10 mouse cellular contexts compared by ENCODE assay signal in genomic region chr11:54921798-54922197, GRCm38 (mm10). TPM values are rescaled to one million over a fixed set of nuclear protein-coding genes. Genes with fewer than 3 reads are reported as not detected.
DNase-seq lines count a peak whose midpoint lies in the region; ATAC-seq and TF ChIP-seq lines count a peak whose summit lies in the region.
"Had no signal": no experiment of that assay in that cellular context is flagged by ENCODE, and none has a peak within 500 bp of the region (broad histone marks: within the 10 kb centered on the region; RNA-seq: fewer than 3 reads in every experiment).

No protein-coding gene starts in this region.

- no peak for TF ChIP-seq EP300 in lung, postnatal 0 days (IDR thresholded peaks at IDR 0.05)

- TF ChIP-seq POLR2A in lung, adult 2 months (IDR thresholded peaks at IDR 0.05; ENCODE audit: borderline replicate concordance, extremely low read depth, low read depth, low read length): no peak

- H3K9me3 ChIP-seq in lung, postnatal 0 days (ENCODE audit: low read length): no peaks in the 10 kb centered on the region
- no peaks in the 10 kb centered on the region for H3K9me3 ChIP-seq in intestine, embryonic 14.5 days (ENCODE audit: control insufficient read depth, low read length)
- no peaks in the 10 kb centered on the region for H3K9me3 ChIP-seq in stomach, embryonic 15.5 days
- no peaks in the 10 kb centered on the region for H3K9me3 ChIP-seq in forebrain, embryonic 16.5 days (ENCODE audit: control insufficient read depth, low read length)
- H3K9me3 ChIP-seq: embryonic facial prominence, embryonic 12.5 days had no signal

- no peak overlapping the region for H3K4me2 ChIP-seq in lung, postnatal 0 days (replicated peaks; ENCODE audit: low read depth, low read length)
- H3K4me2 ChIP-seq in intestine, embryonic 14.5 days (ENCODE audit: low read length): no peak overlapping the region
- no peak overlapping the region for H3K4me2 ChIP-seq in stomach, embryonic 15.5 days
- no peak overlapping the region for H3K4me2 ChIP-seq in forebrain, embryonic 16.5 days (ENCODE audit: low read length)
- H3K4me2 ChIP-seq: embryonic facial prominence, embryonic 12.5 days had no signal

- H3K36me3 ChIP-seq in lung, postnatal 0 days (ENCODE audit: insufficient read depth, low read length): peaks cover 39% of the 10 kb centered on the region
- peaks cover 79% of the 10 kb centered on the region for H3K36me3 ChIP-seq in intestine, embryonic 14.5 days (ENCODE audit: control insufficient read depth, insufficient read depth, low read length)
- H3K36me3 ChIP-seq in stomach, embryonic 15.5 days: peaks cover 57% of the 10 kb centered on the region
- H3K36me3 ChIP-seq in forebrain, embryonic 16.5 days (ENCODE audit: control insufficient read depth, insufficient read depth): peaks cover 12% of the 10 kb centered on the region

- ATAC-seq in lung, postnatal 0 days: peak; percentile 24; the same call in 1 of the 2 replicates
- ATAC-seq in intestine, embryonic 14.5 days (replicated peaks; ENCODE audit: low FRiP score, low TSS enrichment, low read depth): no peak
- ATAC-seq in stomach, embryonic 15.5 days (ENCODE audit: insufficient read depth, low FRiP score, low read depth): peak; percentile 54; the same call in 1 of the 2 replicates
- ATAC-seq in forebrain, embryonic 16.5 days: no peak

- H3K27me3 ChIP-seq in lung, postnatal 0 days (replicated peaks; ENCODE audit: insufficient read depth, low read length): no peaks in the 10 kb centered on the region
- no peaks in the 10 kb centered on the region for H3K27me3 ChIP-seq in intestine, embryonic 14.5 days (replicated peaks; ENCODE audit: control insufficient read depth, insufficient read depth, low read length)
- H3K27me3 ChIP-seq in stomach, embryonic 15.5 days (replicated peaks): no peaks in the 10 kb centered on the region
- no peaks in the 10 kb centered on the region for H3K27me3 ChIP-seq in forebrain, embryonic 16.5 days (replicated peaks; ENCODE audit: control insufficient read depth, insufficient read depth, low read length)
- H3K27me3 ChIP-seq: embryonic facial prominence, embryonic 12.5 days had no signal

- no peak for TF ChIP-seq CTCF in lung, postnatal 0 days (IDR thresholded peaks at IDR 0.05)
- no peak for TF ChIP-seq CTCF in lung, adult 2 months (IDR thresholded peaks at IDR 0.05; ENCODE audit: insufficient read depth, low read length)

- H3K4me1 ChIP-seq in lung, postnatal 0 days (ENCODE audit: insufficient read depth, low read depth, low read length): no peaks in the 10 kb centered on the region
- H3K4me1 ChIP-seq in lung, adult 2 months (ENCODE audit: control insufficient read depth, insufficient read depth, low read length): no peaks in the 10 kb centered on the region
- H3K4me1 ChIP-seq in intestine, embryonic 14.5 days (replicated peaks; ENCODE audit: control insufficient read depth, insufficient read depth, low read length): peaks cover 12% of the 10 kb centered on the region; the same call in 1 of the 2 replicates
- 0 out of 2 replicates have a peak, but pooled peaks cover 4% of the 10 kb centered on the region for H3K4me1 ChIP-seq in stomach, embryonic 15.5 days
- H3K4me1 ChIP-seq in forebrain, embryonic 16.5 days (replicated peaks; ENCODE audit: control insufficient read depth, insufficient read depth, low read length): no peaks in the 10 kb centered on the region
- H3K4me1 ChIP-seq: embryonic facial prominence, embryonic 12.5 days had no signal

- H3K4me3 ChIP-seq in lung, postnatal 0 days (ENCODE audit: low read depth, low read length): no peak overlapping the region
- H3K4me3 ChIP-seq in lung, adult 2 months (replicated peaks; ENCODE audit: extremely low read depth, low read depth, low read length): no peak overlapping the region
- H3K4me3 ChIP-seq in intestine, embryonic 14.5 days (ENCODE audit: low read depth, low read length): no peak overlapping the region
- no peak overlapping the region for H3K4me3 ChIP-seq in stomach, embryonic 15.5 days (replicated peaks)
- H3K4me3 ChIP-seq in forebrain, embryonic 16.5 days (replicated peaks; ENCODE audit: low read length): no peak overlapping the region
- H3K4me3 ChIP-seq: embryonic facial prominence, embryonic 12.5 days had no signal

- peak overlapping the region; percentile 38; the same call in 1 of the 2 replicates for H3K27ac ChIP-seq in lung, postnatal 0 days (ENCODE audit: low read length)
- peak overlapping the region; percentile 47 for H3K27ac ChIP-seq in intestine, embryonic 14.5 days (ENCODE audit: low read depth)
- peak overlapping the region; percentile 65; the same call in 1 of the 2 replicates for H3K27ac ChIP-seq in stomach, embryonic 15.5 days
- no peak overlapping the region for H3K27ac ChIP-seq in forebrain, embryonic 16.5 days (ENCODE audit: low read length)
- H3K27ac ChIP-seq: embryonic facial prominence, embryonic 12.5 days had no signal

- DNase-seq in lung, postnatal 0 days (ENCODE audit: low spot score): peak; percentile 35
- no peak for DNase-seq in lung, adult 2 months
- DNase-seq in gastrocnemius, adult 18-20 months (ENCODE audit: low spot score): peak; percentile 61
- DNase-seq in intestine, embryonic 14.5 days (ENCODE audit: low spot score): no peak
- no peak for DNase-seq in adrenal gland, postnatal 25 days
- no peak for DNase-seq in Muller cell, postnatal 12 days (ENCODE audit: inconsistent ontology term)
- DNase-seq: layer of hippocampus, postnatal 36 days had no signal

- H3K9ac ChIP-seq in lung, postnatal 0 days (replicated peaks; ENCODE audit: low read depth): no peak overlapping the region
- H3K9ac ChIP-seq in intestine, embryonic 14.5 days (ENCODE audit: low read length): no peak overlapping the region
- no peak overlapping the region for H3K9ac ChIP-seq in stomach, embryonic 15.5 days
- no peak overlapping the region for H3K9ac ChIP-seq in forebrain, embryonic 16.5 days (replicated peaks; ENCODE audit: low read depth, low read length)
- H3K9ac ChIP-seq: embryonic facial prominence, embryonic 12.5 days had no signal

- 49% methylated on average over 7 of the region's 7 CpGs for WGBS in lung, postnatal 0 days
- WGBS in lung, adult 2 months: 57% methylated on average over 7 of the region's 7 CpGs
- WGBS in intestine, embryonic 14.5 days: 41% methylated on average over 7 of the region's 7 CpGs
- WGBS in stomach, embryonic 15.5 days: 42% methylated on average over 7 of the region's 7 CpGs
- WGBS in forebrain, embryonic 16.5 days: 42% methylated on average over 7 of the region's 7 CpGs

RNA-seq across cellular contexts. Expression of gene Gpx3, which starts 19.5 kb away (rescaled TPM):
- 342 and 535 TPM in 2 replicates for polyA plus RNA-seq in lung, postnatal 0 days (2015; fragmentation: Nextera tagmentation; extraction: Ambion mirVana)
- polyA plus RNA-seq in lung, adult 2 months (2012; rRNA removed): 693 and 908 TPM in 2 replicates
- total RNA-seq in gastrocnemius, adult 18-20 months (2021): 100 to 1,000 TPM in 1 of 2 experiments, 10 to 100 TPM in 1; 98.9 to 187 TPM
- polyA plus RNA-seq in intestine, embryonic 14.5 days (2014; fragmentation: Nextera tagmentation; extraction: Ambion mirVana): 263 and 321 TPM in 2 replicates
- polyA plus RNA-seq in stomach, embryonic 15.5 days (2015; fragmentation: Nextera tagmentation; extraction: Ambion mirVana): 164 and 171 TPM in 2 replicates
- polyA plus RNA-seq in forebrain, embryonic 16.5 days (2015; fragmentation: Nextera tagmentation; extraction: Ambion mirVana): 17.4 and 18.0 TPM in 2 replicates
- total RNA-seq in adrenal gland, postnatal 25 days (2021): 255 and 328 TPM in 2 replicates

RNA-seq across cellular contexts. Expression of gene Tnip1, which starts 40.9 kb away (rescaled TPM):
- polyA plus RNA-seq in lung, postnatal 0 days (2015; fragmentation: Nextera tagmentation; extraction: Ambion mirVana): 17.6 and 22.7 TPM in 2 replicates
- polyA plus RNA-seq in lung, adult 2 months (2012; rRNA removed): 43.9 and 47.2 TPM in 2 replicates
- 10 to 100 TPM; 35.9 to 36.3 TPM for total RNA-seq in gastrocnemius, adult 18-20 months (2021)
- polyA plus RNA-seq in intestine, embryonic 14.5 days (2014; fragmentation: Nextera tagmentation; extraction: Ambion mirVana): 20.5 and 20.9 TPM in 2 replicates
- 20.0 and 20.5 TPM in 2 replicates for polyA plus RNA-seq in stomach, embryonic 15.5 days (2015; fragmentation: Nextera tagmentation; extraction: Ambion mirVana)
- polyA plus RNA-seq in forebrain, embryonic 16.5 days (2015; fragmentation: Nextera tagmentation; extraction: Ambion mirVana): 12.7 and 13.2 TPM in 2 replicates
- total RNA-seq in adrenal gland, postnatal 25 days (2021): 79.9 and 97.1 TPM in 2 replicates

RNA-seq across cellular contexts. Expression of gene Hint1, which starts 55.6 kb away (rescaled TPM):
- 500 and 528 TPM in 2 replicates for polyA plus RNA-seq in lung, postnatal 0 days (2015; fragmentation: Nextera tagmentation; extraction: Ambion mirVana)
- 251 and 265 TPM in 2 replicates for polyA plus RNA-seq in lung, adult 2 months (2012; rRNA removed)
- total RNA-seq in gastrocnemius, adult 18-20 months (2021): 100 to 1,000 TPM; 192 to 203 TPM
- polyA plus RNA-seq in intestine, embryonic 14.5 days (2014; fragmentation: Nextera tagmentation; extraction: Ambion mirVana): 740 and 774 TPM in 2 replicates
- polyA plus RNA-seq in stomach, embryonic 15.5 days (2015; fragmentation: Nextera tagmentation; extraction: Ambion mirVana): 602 and 675 TPM in 2 replicates
- polyA plus RNA-seq in forebrain, embryonic 16.5 days (2015; fragmentation: Nextera tagmentation; extraction: Ambion mirVana): 685 and 697 TPM in 2 replicates
- 386 and 405 TPM in 2 replicates for total RNA-seq in adrenal gland, postnatal 25 days (2021)

Comparison
In these comparisons a context has a peak if more than half of its experiments do, and no peak if none do; other contexts are left out.
1. DNase-seq: peak in lung, postnatal 0 days (single experiment) and gastrocnemius, adult 18-20 months (single experiment); none in lung, adult 2 months (single experiment), intestine, embryonic 14.5 days (single experiment), adrenal gland, postnatal 25 days (single experiment) and Muller cell, postnatal 12 days (single experiment).
2. ATAC-seq: peak in lung, postnatal 0 days (single experiment) and stomach, embryonic 15.5 days (single experiment); none in intestine, embryonic 14.5 days (single experiment) and forebrain, embryonic 16.5 days (single experiment).